Mouse (Mus musculus): ENCODE results near the gene Pnp2. TPM values are rescaled to one million over a fixed set of nuclear protein-coding genes. Genes with fewer than 3 reads are reported as not detected.
"Not testable (repeated sequence)": the region's sequence is repeated elsewhere in the genome, so short reads cannot be mapped to it uniquely, and the experiment has no call there.

Pnp2 gene
- polyA plus RNA-seq, 1 experiment: 0.29 TPM

DNA sequence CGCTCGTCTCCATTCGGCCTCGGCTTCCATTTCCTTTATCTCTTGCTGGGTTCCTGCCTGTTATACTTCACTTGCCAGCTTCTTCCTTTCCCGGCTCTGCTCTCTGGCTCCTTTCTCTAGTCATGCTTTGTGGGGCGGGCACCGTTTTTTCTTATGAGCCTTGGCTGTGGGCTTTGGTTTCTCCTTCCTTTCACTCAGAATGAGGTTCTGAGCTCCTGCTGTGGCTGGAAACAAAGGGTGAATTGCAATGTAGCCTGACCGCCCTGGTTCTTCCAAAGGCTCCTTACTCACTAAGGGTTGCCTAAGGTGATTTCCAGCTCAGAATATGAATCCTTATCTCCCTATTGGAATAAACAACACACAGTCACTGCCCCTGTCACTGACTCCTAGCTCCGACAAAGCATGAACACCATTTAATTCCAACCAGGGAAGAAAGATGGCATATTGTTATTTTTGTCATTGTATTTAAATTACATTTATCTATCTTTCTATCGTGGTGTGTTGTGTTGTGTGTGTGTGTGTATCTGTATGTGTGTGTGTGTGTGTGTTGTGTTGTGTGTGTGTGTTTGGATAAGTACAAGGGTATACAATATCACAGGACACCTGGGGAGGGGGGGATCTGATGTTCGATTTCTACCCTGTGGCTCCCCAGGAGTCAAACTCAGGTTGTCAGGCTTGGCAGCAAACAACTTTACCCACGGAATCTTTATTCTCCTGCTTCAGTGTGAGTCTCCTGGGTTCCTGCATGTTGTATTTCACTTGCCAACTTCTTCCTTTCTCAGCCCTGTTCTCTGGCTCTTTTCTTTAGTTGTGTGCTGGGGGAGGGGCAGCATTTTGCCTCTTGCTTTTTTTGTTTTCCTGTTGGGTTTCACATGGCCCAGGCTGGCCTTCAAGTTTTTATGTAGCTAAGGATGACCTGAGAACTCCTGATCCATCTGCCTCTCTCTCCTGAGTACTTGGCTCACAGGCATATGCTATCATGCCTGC lies 14.1 kb downstream of the Pnp2 start:
- Histone ChIP-seq H3K36me3 (ENCODE audit: control insufficient read depth, insufficient read depth) (no peaks in the 10 kb centered on the region), H3K27me3 (ENCODE audit: control insufficient read depth, insufficient read depth, insufficient read length) (no peaks in the 10 kb centered on the region), H3K79me3 (ENCODE audit: low read depth) (no peaks in the 10 kb centered on the region), H3K4me3 (ENCODE audit: insufficient read depth, poor library complexity, severe bottlenecking) (no peak overlapping the region), H3K79me2 (ENCODE audit: control insufficient read depth, insufficient read depth) (no peaks in the 10 kb centered on the region), H3ac (ENCODE audit: control insufficient read depth, insufficient read length, low read depth) (no peak overlapping the region)
- TF ChIP-seq CEBPB (IDR thresholded peaks at IDR 0.05; ENCODE audit: low read depth): no peak
- TF ChIP-seq USF1 (IDR thresholded peaks at IDR 0.05; ENCODE audit: low read depth): no peak
- no peak for TF ChIP-seq CTCF (IDR thresholded peaks at IDR 0.05; ENCODE audit: control insufficient read depth, insufficient read depth, insufficient read length)
- no peak for TF ChIP-seq FOSL1 (IDR thresholded peaks at IDR 0.05; ENCODE audit: insufficient read depth, low read length, poor library complexity, severe bottlenecking)
- TF ChIP-seq MYOD1 (IDR thresholded peaks at IDR 0.05; ENCODE audit: control insufficient read depth, insufficient read length, low read depth): no peak
- TF ChIP-seq MYOG (IDR thresholded peaks at IDR 0.05; ENCODE audit: control insufficient read depth, extremely low read depth, insufficient read length): no peak
- TF ChIP-seq MAX (IDR thresholded peaks at IDR 0.05): no peak

DNA sequence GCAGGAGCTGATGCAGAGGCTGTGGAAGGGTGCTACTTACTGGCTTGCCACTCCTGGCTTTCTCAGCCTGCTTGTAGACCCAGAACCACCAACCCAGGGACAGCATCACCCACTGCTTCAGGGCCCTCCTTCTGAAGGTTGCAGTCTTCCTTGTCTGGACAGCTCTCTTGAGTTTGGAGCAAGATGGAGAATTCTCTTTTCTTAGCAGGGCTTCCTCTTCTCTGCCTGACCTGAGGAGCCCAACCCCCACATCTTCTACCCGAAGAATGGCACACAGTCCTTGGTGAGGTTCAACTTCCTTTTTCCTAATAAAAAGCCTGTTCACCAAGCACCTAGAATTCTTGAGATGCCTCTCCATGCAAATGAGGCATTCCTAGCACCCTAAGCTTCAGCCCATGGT lies 15.0 kb downstream of the Pnp2 start:
- Histone ChIP-seq H3K79me3 (ENCODE audit: low read depth) (no peaks in the 10 kb centered on the region), H3K27me3 (ENCODE audit: control insufficient read depth, insufficient read depth, insufficient read length) (no peaks in the 10 kb centered on the region), H3K36me3 (ENCODE audit: control insufficient read depth, insufficient read depth) (no peaks in the 10 kb centered on the region), H3ac (ENCODE audit: control insufficient read depth, insufficient read length, low read depth) (no peak overlapping the region), H3K4me3 (ENCODE audit: insufficient read depth, poor library complexity, severe bottlenecking) (no peak overlapping the region), H3K79me2 (ENCODE audit: control insufficient read depth, insufficient read depth) (no peaks in the 10 kb centered on the region)
- TF ChIP-seq USF1 (IDR thresholded peaks at IDR 0.05; ENCODE audit: low read depth) (no peak), FOSL1 (IDR thresholded peaks at IDR 0.05; ENCODE audit: insufficient read depth, low read length, poor library complexity, severe bottlenecking) (no peak), CTCF (IDR thresholded peaks at IDR 0.05; ENCODE audit: control insufficient read depth, insufficient read depth, insufficient read length) (no peak), MYOG (IDR thresholded peaks at IDR 0.05; ENCODE audit: control insufficient read depth, extremely low read depth, insufficient read length) (no peak)

DNA sequence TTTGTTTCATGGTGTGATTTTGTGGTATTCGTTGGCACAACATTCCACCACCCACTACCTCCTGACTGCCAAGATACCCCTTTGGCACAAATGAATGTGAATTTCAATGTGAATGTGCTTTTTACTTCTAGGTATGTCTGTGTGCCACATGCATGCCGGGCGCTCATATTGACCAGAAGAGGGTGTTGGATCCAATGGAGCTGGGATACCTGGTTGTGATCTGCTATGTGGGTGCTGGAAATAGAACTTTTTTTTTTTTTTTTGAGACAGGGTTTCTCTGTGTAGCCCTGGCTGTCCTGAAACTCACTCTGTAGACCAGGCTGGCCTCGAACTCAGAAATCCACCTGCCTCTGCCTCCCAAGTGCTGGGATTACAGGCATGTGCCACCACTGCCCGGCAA lies 17.3 kb downstream of the Pnp2 start:
- H3K79me3 ChIP-seq (ENCODE audit: low read depth); H3K27me3 ChIP-seq (ENCODE audit: control insufficient read depth, insufficient read depth, insufficient read length); H3ac ChIP-seq (ENCODE audit: control insufficient read depth, insufficient read length, low read depth); H3K79me2 ChIP-seq (ENCODE audit: control insufficient read depth, insufficient read depth); H3K4me3 ChIP-seq (ENCODE audit: insufficient read depth, poor library complexity, severe bottlenecking); H3K36me3 ChIP-seq (ENCODE audit: control insufficient read depth, insufficient read depth): not testable (repeated sequence)

DNA sequence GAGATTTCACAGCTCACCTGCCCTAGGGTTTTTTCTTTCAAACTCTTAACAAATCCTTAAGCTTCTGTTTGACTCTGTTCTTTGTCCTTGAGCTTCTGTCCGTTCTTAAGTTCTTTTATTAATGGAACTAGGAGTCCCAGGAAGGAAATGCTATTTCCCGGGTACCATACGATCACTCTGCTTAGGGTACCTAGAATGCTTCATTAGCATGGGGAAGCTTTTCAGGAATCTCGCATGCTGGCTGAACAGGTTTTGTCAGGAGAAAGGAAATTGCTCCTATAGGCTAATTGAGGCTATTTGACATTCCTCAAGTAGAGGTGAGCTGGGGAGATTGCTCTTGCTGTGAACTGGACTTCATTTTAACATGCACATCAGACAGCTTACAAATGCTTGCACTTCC lies 17.9 kb downstream of the Pnp2 start:
- H3K27me3 ChIP-seq (ENCODE audit: control insufficient read depth, insufficient read depth, insufficient read length): no peaks in the 10 kb centered on the region
- H3K79me3 ChIP-seq (ENCODE audit: low read depth): no peaks in the 10 kb centered on the region
- H3K36me3 ChIP-seq (ENCODE audit: control insufficient read depth, insufficient read depth): no peaks in the 10 kb centered on the region
- no peak overlapping the region for H3ac ChIP-seq (ENCODE audit: control insufficient read depth, insufficient read length, low read depth)
- no peak overlapping the region for H3K4me3 ChIP-seq (ENCODE audit: insufficient read depth, poor library complexity, severe bottlenecking)
- TF ChIP-seq CTCF (IDR thresholded peaks at IDR 0.05; ENCODE audit: control insufficient read depth, insufficient read depth, insufficient read length) (no peak), FOSL1 (IDR thresholded peaks at IDR 0.05; ENCODE audit: insufficient read depth, low read length, poor library complexity, severe bottlenecking) (no peak), MAX (IDR thresholded peaks at IDR 0.05) (no peak), MYOD1 (IDR thresholded peaks at IDR 0.05; ENCODE audit: control insufficient read depth, insufficient read length, low read depth) (no peak), USF1 (IDR thresholded peaks at IDR 0.05; ENCODE audit: low read depth) (no peak), CEBPB (IDR thresholded peaks at IDR 0.05; ENCODE audit: low read depth) (no peak), MYOG (IDR thresholded peaks at IDR 0.05; ENCODE audit: control insufficient read depth, extremely low read depth, insufficient read length) (no peak)
- H3K79me2 ChIP-seq (ENCODE audit: control insufficient read depth, insufficient read depth): no peaks in the 10 kb centered on the region

DNA sequence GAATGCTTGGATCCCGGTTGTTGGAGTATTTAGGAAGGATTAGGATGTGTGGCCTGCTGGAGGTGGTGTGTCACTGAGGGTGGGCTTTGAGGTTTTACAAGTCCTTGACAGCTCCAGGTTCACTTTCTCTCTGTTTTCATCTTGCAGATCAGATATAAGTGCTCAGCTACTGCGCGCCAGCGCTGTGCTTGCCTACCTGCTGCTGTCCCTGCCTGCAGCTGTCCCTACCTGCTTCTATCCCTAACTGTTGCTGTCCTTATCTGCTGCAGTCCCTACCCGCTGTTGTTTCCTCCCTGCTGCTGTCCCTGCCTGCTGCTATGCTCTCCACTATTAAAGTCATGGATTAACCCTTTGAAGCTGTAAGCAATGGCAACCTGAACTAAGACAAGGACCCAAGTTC lies 19.2 kb downstream of the Pnp2 start:
- H3K4me3 ChIP-seq (ENCODE audit: insufficient read depth, poor library complexity, severe bottlenecking): no peak overlapping the region
- no peak overlapping the region for H3ac ChIP-seq (ENCODE audit: control insufficient read depth, insufficient read length, low read depth)
- no peaks in the 10 kb centered on the region for H3K27me3 ChIP-seq (ENCODE audit: control insufficient read depth, insufficient read depth, insufficient read length)
- H3K79me2 ChIP-seq (ENCODE audit: control insufficient read depth, insufficient read depth): no peaks in the 10 kb centered on the region
- H3K79me3 ChIP-seq (ENCODE audit: low read depth): no peaks in the 10 kb centered on the region
- TF ChIP-seq MYOG (IDR thresholded peaks at IDR 0.05; ENCODE audit: control insufficient read depth, extremely low read depth, insufficient read length) (no peak), MYOD1 (IDR thresholded peaks at IDR 0.05; ENCODE audit: control insufficient read depth, insufficient read length, low read depth) (no peak), CTCF (IDR thresholded peaks at IDR 0.05; ENCODE audit: control insufficient read depth, insufficient read depth, insufficient read length) (no peak), MAX (IDR thresholded peaks at IDR 0.05) (no peak), FOSL1 (IDR thresholded peaks at IDR 0.05; ENCODE audit: insufficient read depth, low read length, poor library complexity, severe bottlenecking) (no peak), CEBPB (IDR thresholded peaks at IDR 0.05; ENCODE audit: low read depth) (no peak), USF1 (IDR thresholded peaks at IDR 0.05; ENCODE audit: low read depth) (no peak)
- no peaks in the 10 kb centered on the region for H3K36me3 ChIP-seq (ENCODE audit: control insufficient read depth, insufficient read depth)

DNA sequence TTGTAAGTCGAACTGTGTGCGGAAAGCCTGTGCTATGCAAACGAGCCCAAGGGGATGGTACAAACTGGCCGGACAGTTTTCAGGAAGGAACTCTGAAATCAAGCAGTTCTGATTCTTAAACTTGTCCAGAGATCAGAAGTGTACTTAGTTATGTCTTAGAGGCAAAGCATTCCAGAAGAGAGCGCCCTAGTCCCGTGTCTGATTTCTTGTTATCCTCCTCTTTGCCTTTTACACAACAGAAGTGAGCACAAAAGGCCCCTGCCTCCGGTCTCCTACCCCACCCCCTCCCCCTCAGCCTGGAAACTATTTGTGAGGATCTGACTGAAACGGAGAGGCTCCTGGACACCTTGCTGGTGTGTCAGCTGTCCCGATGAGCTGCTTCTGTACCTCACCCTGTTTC lies 20.9 kb downstream of the Pnp2 start:
- no peaks in the 10 kb centered on the region for H3K79me2 ChIP-seq (ENCODE audit: control insufficient read depth, insufficient read depth)
- no peak overlapping the region for H3K4me3 ChIP-seq (ENCODE audit: insufficient read depth, poor library complexity, severe bottlenecking)
- H3ac ChIP-seq (ENCODE audit: control insufficient read depth, insufficient read length, low read depth): no peak overlapping the region
- no peaks in the 10 kb centered on the region for H3K27me3 ChIP-seq (ENCODE audit: control insufficient read depth, insufficient read depth, insufficient read length)
- H3K36me3 ChIP-seq (ENCODE audit: control insufficient read depth, insufficient read depth): no peaks in the 10 kb centered on the region
- no peaks in the 10 kb centered on the region for H3K79me3 ChIP-seq (ENCODE audit: low read depth)
- TF ChIP-seq MAX (IDR thresholded peaks at IDR 0.05) (no peak), MYOG (IDR thresholded peaks at IDR 0.05; ENCODE audit: control insufficient read depth, extremely low read depth, insufficient read length) (no peak), CTCF (IDR thresholded peaks at IDR 0.05; ENCODE audit: control insufficient read depth, insufficient read depth, insufficient read length) (no peak), MYOD1 (IDR thresholded peaks at IDR 0.05; ENCODE audit: control insufficient read depth, insufficient read length, low read depth) (no peak), USF1 (IDR thresholded peaks at IDR 0.05; ENCODE audit: low read depth) (no peak), FOSL1 (IDR thresholded peaks at IDR 0.05; ENCODE audit: insufficient read depth, low read length, poor library complexity, severe bottlenecking) (no peak), CEBPB (IDR thresholded peaks at IDR 0.05; ENCODE audit: low read depth) (no peak)

DNA sequence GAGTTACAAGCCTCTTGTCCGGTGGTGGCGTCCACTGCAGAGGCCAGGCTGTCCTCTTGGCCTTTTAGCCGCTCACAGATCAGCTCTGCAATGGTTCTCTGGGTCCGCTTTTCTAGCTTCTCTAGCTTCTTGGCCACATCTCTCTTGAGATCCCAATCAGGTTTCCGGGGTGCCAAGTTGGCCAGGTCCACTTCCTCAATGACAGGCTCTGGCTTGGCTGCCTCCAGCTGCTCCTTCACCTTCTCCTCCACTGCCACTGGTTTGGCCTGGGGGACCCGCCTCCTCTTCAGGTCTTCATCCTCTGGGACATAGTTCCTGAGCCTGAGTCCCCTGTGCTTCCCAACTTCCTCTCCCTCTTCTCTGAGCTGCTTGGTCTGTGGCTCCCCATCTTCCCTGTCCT lies 22.7 kb downstream of the Pnp2 start:
- not testable (repeated sequence) for H3K27me3 ChIP-seq (ENCODE audit: control insufficient read depth, insufficient read depth, insufficient read length); H3K79me3 ChIP-seq (ENCODE audit: low read depth); H3K4me3 ChIP-seq (ENCODE audit: insufficient read depth, poor library complexity, severe bottlenecking); H3ac ChIP-seq (ENCODE audit: control insufficient read depth, insufficient read length, low read depth); H3K36me3 ChIP-seq (ENCODE audit: control insufficient read depth, insufficient read depth); H3K79me2 ChIP-seq (ENCODE audit: control insufficient read depth, insufficient read depth)
